Mouse (Mus musculus): ENCODE measurements around the gene Dnaja4. TPM values are rescaled to one million over a fixed set of nuclear protein-coding genes. Genes with fewer than 3 reads are reported as not detected.

The Dnaja4 gene
- polyA plus RNA-seq, 1 experiment from 2014 or later: 10.2 TPM

GRCm38 (mm10) chr9:54736284-54736701 lies 37.6 kb downstream of the Dnaja4 start:
- no peak overlapping the region for H3K4me2 ChIP-seq (replicated peaks)
- WGBS: 16% methylated on average over 9 of the region's 9 CpGs

GRCm38 (mm10) chr9:54738376-54738775 lies 39.7 kb downstream of the Dnaja4 start:
- ATAC-seq (ENCODE audit: low FRiP score) (0 out of 2 replicates have a peak, but pooled peaks have one; percentile 35), DNase-seq (ENCODE audit: low spot score) (peak; percentile 76)
- no peak overlapping the region for H3K4me2 ChIP-seq (replicated peaks)
- no peaks in the 10 kb centered on the region for H3K9me3 ChIP-seq (ENCODE audit: control insufficient read depth, low read length)
- H3K27ac ChIP-seq: no peak overlapping the region
- H3K36me3 ChIP-seq (replicated peaks; ENCODE audit: control insufficient read depth, insufficient read depth): no peaks in the 10 kb centered on the region
- H3K9ac ChIP-seq: no peak overlapping the region
- 11% methylated on average over 3 of the region's 3 CpGs for WGBS
- peaks cover 5% of the 10 kb centered on the region; the same call in 1 of the 2 replicates for H3K4me1 ChIP-seq (replicated peaks; ENCODE audit: control insufficient read depth, insufficient read depth, low read length)
- H3K4me3 ChIP-seq (replicated peaks; ENCODE audit: low read length): no peak overlapping the region
- H3K27me3 ChIP-seq (ENCODE audit: control insufficient read depth, insufficient read depth, low read length): no peaks in the 10 kb centered on the region

More at GRCm38 (mm10) chr9:54736284-54736701, 37.6 kb downstream of the Dnaja4 start:
- Histone ChIP-seq H3K9ac (no peak overlapping the region), H3K27ac (no peak overlapping the region), H3K4me3 (replicated peaks; ENCODE audit: low read length) (no peak overlapping the region), H3K9me3 (ENCODE audit: control insufficient read depth, low read length) (no peaks in the 10 kb centered on the region), H3K36me3 (replicated peaks; ENCODE audit: control insufficient read depth, insufficient read depth) (no peaks in the 10 kb centered on the region), H3K27me3 (ENCODE audit: control insufficient read depth, insufficient read depth, low read length) (no peaks in the 10 kb centered on the region), H3K4me1 (replicated peaks; ENCODE audit: control insufficient read depth, insufficient read depth, low read length) (peaks cover 13% of the 10 kb centered on the region; the same call in 1 of the 2 replicates)
- ATAC-seq (ENCODE audit: low FRiP score): no peak
- DNase-seq (ENCODE audit: low spot score): peak; percentile 82

- no peak for ATAC-seq (ENCODE audit: low FRiP score)
- no peak overlapping the region for H3K27ac ChIP-seq
Observed at GRCm38 (mm10) chr9:54743891-54744290, 45.2 kb downstream of the Dnaja4 start.

GRCm38 (mm10) chr9:54745740-54746370 lies 47.2 kb downstream of the Dnaja4 start:
- Histone ChIP-seq H3K27me3 (ENCODE audit: control insufficient read depth, insufficient read depth, low read length) (no peaks in the 10 kb centered on the region), H3K9ac (no peak overlapping the region), H3K4me2 (replicated peaks) (no peak overlapping the region), H3K4me1 (replicated peaks; ENCODE audit: control insufficient read depth, insufficient read depth, low read length) (peaks cover 4% of the 10 kb centered on the region; the same call in 1 of the 2 replicates), H3K27ac (no peak overlapping the region), H3K9me3 (ENCODE audit: control insufficient read depth, low read length) (no peaks in the 10 kb centered on the region), H3K4me3 (replicated peaks; ENCODE audit: low read length) (no peak overlapping the region), H3K36me3 (replicated peaks; ENCODE audit: control insufficient read depth, insufficient read depth) (no peaks in the 10 kb centered on the region)
- 14% methylated on average over 13 of the region's 13 CpGs for WGBS
- DNase-seq (ENCODE audit: low spot score) (no peak), ATAC-seq (ENCODE audit: low FRiP score) (peak; percentile 73; the same call in 1 of the 2 replicates)

More at GRCm38 (mm10) chr9:54743891-54744290, 45.2 kb downstream of the Dnaja4 start:
- H3K9me3 ChIP-seq (ENCODE audit: control insufficient read depth, low read length): no peaks in the 10 kb centered on the region
- H3K4me3 ChIP-seq (replicated peaks; ENCODE audit: low read length): no peak overlapping the region
- no peaks in the 10 kb centered on the region for H3K36me3 ChIP-seq (replicated peaks; ENCODE audit: control insufficient read depth, insufficient read depth)
- no peak overlapping the region for H3K4me2 ChIP-seq (replicated peaks)
- peaks cover 4% of the 10 kb centered on the region; the same call in 1 of the 2 replicates for H3K4me1 ChIP-seq (replicated peaks; ENCODE audit: control insufficient read depth, insufficient read depth, low read length)
- WGBS: 86% methylated on average over 4 of the region's 4 CpGs
- no peaks in the 10 kb centered on the region for H3K27me3 ChIP-seq (ENCODE audit: control insufficient read depth, insufficient read depth, low read length)
- DNase-seq (ENCODE audit: low spot score): no peak
- H3K9ac ChIP-seq: no peak overlapping the region

- H3K4me3 ChIP-seq (replicated peaks; ENCODE audit: low read length): no peak overlapping the region
- H3K4me2 ChIP-seq (replicated peaks): no peak overlapping the region
- DNase-seq (ENCODE audit: low spot score): no peak
- H3K4me1 ChIP-seq (replicated peaks; ENCODE audit: control insufficient read depth, insufficient read depth, low read length): peaks cover 20% of the 10 kb centered on the region
- ATAC-seq (ENCODE audit: low FRiP score): no peak
- 79% methylated on average over 7 of the region's 7 CpGs for WGBS
- H3K27ac ChIP-seq: no peak overlapping the region
- no peaks in the 10 kb centered on the region for H3K9me3 ChIP-seq (ENCODE audit: control insufficient read depth, low read length)
- no peaks in the 10 kb centered on the region for H3K27me3 ChIP-seq (ENCODE audit: control insufficient read depth, insufficient read depth, low read length)
- no peak overlapping the region for H3K9ac ChIP-seq
- no peaks in the 10 kb centered on the region for H3K36me3 ChIP-seq (replicated peaks; ENCODE audit: control insufficient read depth, insufficient read depth)
Observed at GRCm38 (mm10) chr9:54750215-54750981, 51.7 kb downstream of the Dnaja4 start.

GRCm38 (mm10) chr9:54751684-54752083 lies 53.0 kb downstream of the Dnaja4 start:
- 60% methylated on average over 2 of the region's 2 CpGs for WGBS
- Histone ChIP-seq H3K9me3 (ENCODE audit: control insufficient read depth, low read length) (no peaks in the 10 kb centered on the region), H3K36me3 (replicated peaks; ENCODE audit: control insufficient read depth, insufficient read depth) (no peaks in the 10 kb centered on the region), H3K27me3 (ENCODE audit: control insufficient read depth, insufficient read depth, low read length) (no peaks in the 10 kb centered on the region), H3K4me1 (replicated peaks; ENCODE audit: control insufficient read depth, insufficient read depth, low read length) (peaks cover 16% of the 10 kb centered on the region), H3K27ac (no peak overlapping the region), H3K4me2 (replicated peaks) (no peak overlapping the region), H3K4me3 (replicated peaks; ENCODE audit: low read length) (no peak overlapping the region), H3K9ac (no peak overlapping the region)
- no peak for DNase-seq (ENCODE audit: low spot score)
- ATAC-seq (ENCODE audit: low FRiP score): no peak

- no peaks in the 10 kb centered on the region for H3K9me3 ChIP-seq (ENCODE audit: control insufficient read depth, low read length)
- H3K4me3 ChIP-seq (replicated peaks; ENCODE audit: low read length): no peak overlapping the region
- peak overlapping the region; percentile 17; the same call in 1 of the 2 replicates for H3K4me2 ChIP-seq (replicated peaks)
- H3K4me1 ChIP-seq (replicated peaks; ENCODE audit: control insufficient read depth, insufficient read depth, low read length): peaks cover 16% of the 10 kb centered on the region
- H3K27me3 ChIP-seq (ENCODE audit: control insufficient read depth, insufficient read depth, low read length): no peaks in the 10 kb centered on the region
- peak; percentile 65 for ATAC-seq (ENCODE audit: low FRiP score)
- no peak overlapping the region for H3K9ac ChIP-seq
- WGBS: 10% methylated on average over 21 of the region's 21 CpGs
- no peaks in the 10 kb centered on the region for H3K36me3 ChIP-seq (replicated peaks; ENCODE audit: control insufficient read depth, insufficient read depth)
- peak; percentile 45 for DNase-seq (ENCODE audit: low spot score)
- H3K27ac ChIP-seq: peak overlapping the region; percentile 64
Observed at GRCm38 (mm10) chr9:54752201-54752943, 53.7 kb downstream of the Dnaja4 start.

GRCm38 (mm10) chr9:54752944-54753295 lies 54.2 kb downstream of the Dnaja4 start:
- no peak overlapping the region for H3K4me3 ChIP-seq (replicated peaks; ENCODE audit: low read length)
- ATAC-seq (ENCODE audit: low FRiP score) (no peak), DNase-seq (ENCODE audit: low spot score) (no peak)
- H3K4me2 ChIP-seq (replicated peaks): 0 out of 2 replicates have a peak overlapping the region, but pooled peaks have one; percentile 17
- peaks cover 16% of the 10 kb centered on the region for H3K4me1 ChIP-seq (replicated peaks; ENCODE audit: control insufficient read depth, insufficient read depth, low read length)
- no peak overlapping the region for H3K9ac ChIP-seq
- no peaks in the 10 kb centered on the region for H3K27me3 ChIP-seq (ENCODE audit: control insufficient read depth, insufficient read depth, low read length)
- H3K36me3 ChIP-seq (replicated peaks; ENCODE audit: control insufficient read depth, insufficient read depth): no peaks in the 10 kb centered on the region
- WGBS: 33% methylated on average over 11 of the region's 11 CpGs
- no peaks in the 10 kb centered on the region for H3K9me3 ChIP-seq (ENCODE audit: control insufficient read depth, low read length)
- peak overlapping the region; percentile 64; the same call in 1 of the 2 replicates for H3K27ac ChIP-seq

- Histone ChIP-seq H3K4me2 (replicated peaks) (no peak overlapping the region), H3K9me3 (ENCODE audit: control insufficient read depth, low read length) (no peaks in the 10 kb centered on the region), H3K4me1 (replicated peaks; ENCODE audit: control insufficient read depth, insufficient read depth, low read length) (0 out of 2 replicates have a peak, but pooled peaks cover 4% of the 10 kb centered on the region), H3K27me3 (ENCODE audit: control insufficient read depth, insufficient read depth, low read length) (peaks cover 22% of the 10 kb centered on the region), H3K9ac (no peak overlapping the region), H3K27ac (no peak overlapping the region), H3K4me3 (replicated peaks; ENCODE audit: low read length) (no peak overlapping the region), H3K36me3 (replicated peaks; ENCODE audit: control insufficient read depth, insufficient read depth) (no peaks in the 10 kb centered on the region)
- WGBS: 8% methylated on average over 6 of the region's 6 CpGs
- DNase-seq (ENCODE audit: low spot score): no peak
- ATAC-seq (ENCODE audit: low FRiP score): no peak
Observed at GRCm38 (mm10) chr9:54759592-54759991, 60.9 kb downstream of the Dnaja4 start.

Measured in hindbrain, embryonic 14.5 days (tissue).